Mouse (Mus musculus) cerebellum, adult 2 months (tissue): ENCODE measurements around the gene Usp6nl.

Experiments used
- CTCF ChIP-seq: fragments of 200-500 bp; IDR thresholded peaks from 2 replicates; pipeline ENCODE4 v1.5.1; 2011; ENCODE audit warnings: low read depth, mild to moderate bottlenecking, control low read depth, low read length, moderate library complexity, borderline replicate concordance; ENCODE audit not compliant: insufficient read depth
- POLR2A ChIP-seq: fragments of 200-500 bp; IDR thresholded peaks from 2 replicates; pipeline ENCODE4 v1.6.1; 2011; ENCODE audit warnings: low read length, control low read depth, borderline replicate concordance; ENCODE audit not compliant: insufficient read depth

DNA sequence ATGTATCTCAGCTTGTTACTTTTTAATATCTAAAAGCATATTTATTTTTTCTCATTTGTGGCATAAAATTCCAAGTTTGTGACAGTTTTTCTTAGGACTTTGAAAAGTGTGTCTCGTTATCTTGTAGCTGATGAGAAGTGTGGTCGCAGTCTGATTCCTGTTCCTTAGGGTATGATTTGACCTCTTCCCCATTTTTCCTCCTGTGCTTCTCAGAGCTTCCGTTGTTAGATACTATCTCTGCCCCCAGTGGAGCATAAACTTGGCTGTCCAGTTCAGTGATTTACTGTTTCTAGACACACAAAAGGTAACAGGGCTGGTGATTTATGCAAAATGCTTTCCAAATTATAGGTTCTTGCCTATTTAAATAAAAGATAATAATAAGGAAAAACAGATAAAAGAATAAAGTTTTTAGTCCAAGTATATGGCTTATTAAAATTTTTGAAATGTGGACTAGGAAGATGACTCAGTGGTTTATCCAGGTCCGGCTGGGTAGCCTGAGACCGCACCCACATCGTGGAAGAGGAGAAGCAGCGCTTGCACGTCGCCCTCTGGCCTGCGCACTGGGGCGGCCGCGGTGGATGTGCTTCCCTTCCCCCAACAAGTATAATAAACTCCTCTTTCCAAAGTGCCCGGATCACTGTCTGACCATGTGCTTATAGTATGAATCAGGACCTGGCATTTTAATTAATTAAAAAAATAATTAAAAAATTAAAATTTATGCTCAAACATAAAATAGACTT, 62.1 kb downstream of the Usp6nl start:
- TF ChIP-seq CTCF (no peak), POLR2A (no peak)
